Mouse (Mus musculus) forebrain, embryonic 14.5 days (tissue): ENCODE results near the gene Trim46. TPM values are rescaled to one million over a fixed set of nuclear protein-coding genes. Genes with fewer than 3 reads are reported as not detected.
"Not testable (repeated sequence)": the region's sequence is repeated elsewhere in the genome, so short reads cannot be mapped to it uniquely, and the experiment has no call there.

ENCODE experiments used
- ATAC-seq: fragments of 200-750 bp; cut with Nextera tagmentation; 2 replicates; pipeline ENCODE4 v1.8.0; 2017; ENCODE audit warnings: mild to moderate bottlenecking, moderate library complexity
- DNase-seq: peaks from one replicate; pipeline ENCODE4 v3.0.0-alpha.2; 2015; ENCODE audit warnings: low spot score
- H3K27ac ChIP-seq: fragments of 300-500 bp; sonication (generic); 2 replicates; pipeline ENCODE4 v1.5.1; 2014; ENCODE audit warnings: low read depth, mild to moderate bottlenecking, control low read depth, low read length, moderate library complexity
- H3K27me3 ChIP-seq: fragments of 300-500 bp; sonication (generic); replicated peaks from 2 replicates; pipeline ENCODE4 v1.6.1; 2014; ENCODE audit warnings: low read length, control low read depth, mixed read lengths; ENCODE audit not compliant: control insufficient read depth, insufficient read depth
- H3K36me3 ChIP-seq: fragments of 300-500 bp; sonication (generic); 2 replicates; pipeline ENCODE4 v1.6.1; 2014; ENCODE audit warnings: low read length, control low read depth; ENCODE audit not compliant: control insufficient read depth, insufficient read depth
- H3K4me1 ChIP-seq: fragments of 300-500 bp; sonication (generic); 2 replicates; pipeline ENCODE4 v1.6.1; 2014; ENCODE audit warnings: antibody characterized with exemption, low read length, control low read depth; ENCODE audit not compliant: control insufficient read depth, insufficient read depth
- H3K4me2 ChIP-seq: fragments of 300-500 bp; sonication (generic); 2 replicates; pipeline ENCODE4 v1.6.1; 2014; ENCODE audit warnings: mild to moderate bottlenecking, control low read depth, low read length
- H3K4me3 ChIP-seq: fragments of 300-500 bp; sonication (generic); 2 replicates; pipeline ENCODE4 v1.5.1; 2014; ENCODE audit warnings: low read depth, low read length, control low read depth
- H3K9ac ChIP-seq: fragments of 300-500 bp; sonication (generic); 2 replicates; pipeline ENCODE4 v1.6.1; 2014; ENCODE audit warnings: mild to moderate bottlenecking, low read length, control low read depth, moderate library complexity
- H3K9me3 ChIP-seq: fragments of 300-500 bp; sonication (generic); replicated peaks from 2 replicates; pipeline ENCODE4 v1.6.1; 2016; ENCODE audit warnings: low read length, control low read depth, mixed read lengths; ENCODE audit not compliant: control insufficient read depth
- WGBS: fragments of 180-500 bp; shearing (Covaris S2); extraction: QIAGEN DNeasy Blood & Tissue Kit; methylation state at CpG from one replicate; pipeline ENCODE4 v1.1.7; 2014; 5-methylcytosine and 5-hydroxymethylcytosine counted together
- polyA plus RNA-seq: library from polyadenylated mRNA; unstranded; fragments of >200 nt; fragmentation: Nextera tagmentation; extraction: Ambion mirVana; gene quantifications from 2 replicates; pipeline ENCODE4 v1.2.1, GENCODE M21; 2014

Gene Trim46
- polyA plus RNA-seq, 1 experiment from 2014 or later, result 34.0 TPM

DNA sequence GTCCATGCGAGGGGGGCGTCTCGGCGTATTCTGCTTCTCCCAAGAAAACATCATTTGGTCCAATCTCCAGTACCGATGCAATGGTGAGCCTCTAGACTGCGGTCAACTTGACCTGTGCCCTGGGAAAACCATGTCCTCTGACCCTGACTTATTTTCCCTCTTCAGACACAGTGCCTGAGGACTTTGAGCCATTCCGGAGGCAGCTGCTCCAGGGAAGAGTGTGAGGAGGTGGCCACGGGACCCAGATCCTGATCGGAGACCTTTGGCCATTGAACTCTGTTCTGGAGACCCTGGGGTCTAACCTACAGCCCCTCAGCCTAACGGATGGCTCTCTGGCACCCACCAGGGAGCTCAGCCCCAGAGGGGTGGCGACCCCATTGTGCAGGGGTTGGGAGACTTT, 19.7 kb downstream of the Trim46 start:
- under 1% methylated on average over 11 of the region's 11 CpGs for WGBS
- Histone ChIP-seq H3K27ac (peak overlapping the region; percentile 94), H3K9me3 (no peaks in the 10 kb centered on the region), H3K4me2 (peak overlapping the region; percentile 72), H3K4me3 (peak overlapping the region; percentile 62), H3K9ac (peak overlapping the region; percentile 85), H3K27me3 (no peaks in the 10 kb centered on the region), H3K4me1 (peaks cover 46% of the 10 kb centered on the region), H3K36me3 (peaks cover 32% of the 10 kb centered on the region)
- ATAC-seq (no peak), DNase-seq (no peak)

DNA sequence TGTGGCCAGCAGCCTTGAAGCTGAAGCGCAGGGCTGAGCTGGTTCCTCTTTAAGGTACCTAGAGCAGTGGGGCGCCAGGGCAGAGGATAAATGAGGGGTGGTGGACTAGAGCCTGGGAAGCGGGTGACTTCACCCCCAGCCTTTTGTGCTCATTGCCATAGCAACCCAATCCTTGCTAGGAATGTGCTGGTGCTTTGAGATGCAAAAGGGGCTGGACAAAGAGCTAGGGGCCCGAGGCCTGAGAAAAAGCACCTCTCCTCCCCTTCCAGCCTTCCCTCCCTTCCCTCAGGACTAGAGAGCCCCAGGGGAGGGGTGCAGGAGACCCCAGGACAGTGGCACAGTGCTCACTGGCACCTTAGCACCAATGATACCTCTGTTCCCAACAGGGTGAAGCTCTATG, 20.2 kb downstream of the Trim46 start:
- peaks cover 48% of the 10 kb centered on the region for H3K4me1 ChIP-seq
- H3K4me3 ChIP-seq, result peak overlapping the region; percentile 62
- no peaks in the 10 kb centered on the region for H3K27me3 ChIP-seq
- H3K9me3 ChIP-seq, result no peaks in the 10 kb centered on the region
- ATAC-seq (peak; percentile 66), DNase-seq (peak; percentile 95)
- H3K9ac ChIP-seq, result peak overlapping the region; percentile 85
- peaks cover 35% of the 10 kb centered on the region for H3K36me3 ChIP-seq
- WGBS, result 6% methylated on average over 4 of the region's 4 CpGs
- H3K4me2 ChIP-seq, result peak overlapping the region; percentile 72
- peak overlapping the region; percentile 94 for H3K27ac ChIP-seq

DNA sequence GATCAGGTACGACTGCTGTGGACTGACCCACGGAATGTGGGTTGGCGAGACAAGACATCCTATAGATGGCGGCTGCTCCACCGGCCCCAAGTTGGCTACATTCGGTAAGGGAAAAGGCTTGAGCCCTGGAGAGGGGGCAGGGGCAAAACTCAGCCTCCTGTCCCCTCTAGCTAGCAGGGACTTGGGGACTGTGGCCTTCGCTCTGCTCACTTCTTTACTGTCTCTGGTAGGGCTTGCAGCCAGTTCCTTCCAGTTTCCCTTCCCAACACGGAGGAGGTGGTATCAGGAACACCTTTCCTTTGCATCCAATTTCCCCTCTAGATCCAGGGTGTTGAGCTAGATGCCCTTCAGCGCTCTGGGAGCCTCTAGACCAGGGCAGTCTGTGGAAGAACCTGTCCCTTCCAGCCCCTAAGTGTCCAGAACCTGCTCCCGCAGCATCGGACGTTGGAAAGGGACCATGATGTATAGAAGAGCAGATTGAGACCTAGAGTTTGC, 20.7 kb downstream of the Trim46 start:
- H3K4me2 ChIP-seq, result peak overlapping the region; percentile 72
- no peak for DNase-seq
- H3K36me3 ChIP-seq, result peaks cover 35% of the 10 kb centered on the region
- no peak for ATAC-seq
- WGBS, result 6% methylated on average over 12 of the region's 12 CpGs
- peak overlapping the region; percentile 85 for H3K9ac ChIP-seq
- no peaks in the 10 kb centered on the region for H3K9me3 ChIP-seq
- peak overlapping the region; percentile 62 for H3K4me3 ChIP-seq
- H3K27ac ChIP-seq, result peak overlapping the region; percentile 94
- no peaks in the 10 kb centered on the region for H3K27me3 ChIP-seq
- peaks cover 48% of the 10 kb centered on the region for H3K4me1 ChIP-seq

DNA sequence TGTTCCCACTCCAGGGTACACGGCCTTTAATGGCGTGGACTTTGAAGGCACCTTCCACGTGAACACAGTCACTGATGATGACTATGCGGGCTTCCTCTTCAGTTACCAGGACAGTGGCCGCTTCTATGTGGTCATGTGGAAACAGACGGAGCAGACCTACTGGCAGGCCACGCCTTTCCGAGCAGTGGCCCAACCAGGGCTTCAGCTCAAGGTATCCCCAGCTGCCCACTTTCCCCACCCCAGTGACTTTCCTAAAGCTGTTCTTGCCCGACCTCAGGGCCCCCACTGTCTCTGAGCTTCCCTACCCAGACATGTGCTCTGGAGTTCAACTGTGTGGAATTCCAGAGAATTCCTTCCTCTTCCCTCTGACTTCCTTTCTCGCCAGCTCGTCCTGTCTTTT, 21.3 kb downstream of the Trim46 start:
- H3K4me1 ChIP-seq, result peaks cover 48% of the 10 kb centered on the region
- peak overlapping the region; percentile 94 for H3K27ac ChIP-seq
- no peaks in the 10 kb centered on the region for H3K27me3 ChIP-seq
- H3K4me3 ChIP-seq, result peak overlapping the region; percentile 62
- 17% methylated on average over 11 of the region's 11 CpGs for WGBS
- H3K9ac ChIP-seq, result peak overlapping the region; percentile 85
- peaks cover 39% of the 10 kb centered on the region for H3K36me3 ChIP-seq
- no peaks in the 10 kb centered on the region for H3K9me3 ChIP-seq
- ATAC-seq, result no peak
- DNase-seq, result no peak
- peak overlapping the region; percentile 72 for H3K4me2 ChIP-seq

DNA sequence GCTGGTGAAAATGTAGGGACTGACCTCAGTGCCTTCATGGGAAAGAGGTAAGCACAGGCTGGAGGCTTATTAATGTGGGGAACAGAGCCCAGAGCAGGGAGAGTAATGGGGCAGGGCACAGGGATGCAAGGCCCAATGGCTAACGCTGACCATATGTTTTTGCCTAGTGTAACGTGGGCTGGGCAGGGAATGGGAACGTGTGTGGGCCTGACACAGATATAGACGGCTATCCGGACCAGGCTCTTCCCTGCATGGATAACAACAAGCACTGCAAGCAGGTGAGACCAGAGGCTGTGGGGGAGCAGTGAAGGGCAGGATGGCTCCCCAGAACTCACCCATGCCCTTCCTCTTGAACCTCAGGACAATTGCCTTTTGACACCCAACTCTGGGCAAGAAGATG, 24.9 kb downstream of the Trim46 start:
- peaks cover 35% of the 10 kb centered on the region for H3K4me1 ChIP-seq
- H3K36me3 ChIP-seq, result peaks cover 42% of the 10 kb centered on the region
- H3K27ac ChIP-seq, result no peak overlapping the region

DNA sequence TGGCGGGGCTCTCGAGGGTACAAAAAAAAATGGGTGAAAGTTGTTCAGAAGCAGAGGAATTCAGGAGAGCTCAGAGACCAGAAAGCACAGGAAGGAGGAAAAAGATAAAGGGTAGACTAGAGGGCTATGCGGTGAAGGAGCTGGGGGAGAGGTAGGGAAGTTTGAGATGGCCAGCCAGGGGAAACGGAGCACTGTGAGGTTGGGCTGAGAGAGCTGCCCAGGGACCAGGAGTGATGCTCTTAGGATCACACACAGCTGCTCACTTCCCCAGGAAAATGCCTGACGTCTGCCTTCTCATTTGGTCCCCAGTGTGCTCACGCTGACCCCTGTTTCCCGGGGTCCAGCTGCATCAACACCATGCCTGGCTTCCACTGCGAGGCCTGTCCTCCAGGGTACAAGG, 26.6 kb downstream of the Trim46 start:
- Histone ChIP-seq H3K4me2 (no peak overlapping the region), H3K9ac (no peak overlapping the region), H3K36me3 (peaks cover 42% of the 10 kb centered on the region), H3K4me3 (no peak overlapping the region), H3K9me3 (no peaks in the 10 kb centered on the region), H3K27me3 (no peaks in the 10 kb centered on the region), H3K27ac (no peak overlapping the region), H3K4me1 (peaks cover 33% of the 10 kb centered on the region)
- no peak for ATAC-seq
- no peak for DNase-seq
- WGBS, result 57% methylated on average over 8 of the region's 8 CpGs

More for the DNA sequence above, 24.9 kb downstream of the Trim46 start:
- no peak for ATAC-seq
- H3K4me2 ChIP-seq, result no peak overlapping the region
- no peak overlapping the region; the same call in 1 of the 2 replicates for H3K9ac ChIP-seq
- no peak for DNase-seq
- H3K4me3 ChIP-seq, result no peak overlapping the region
- no peaks in the 10 kb centered on the region for H3K9me3 ChIP-seq
- no peaks in the 10 kb centered on the region for H3K27me3 ChIP-seq
- 62% methylated on average over 5 of the region's 5 CpGs for WGBS

DNA sequence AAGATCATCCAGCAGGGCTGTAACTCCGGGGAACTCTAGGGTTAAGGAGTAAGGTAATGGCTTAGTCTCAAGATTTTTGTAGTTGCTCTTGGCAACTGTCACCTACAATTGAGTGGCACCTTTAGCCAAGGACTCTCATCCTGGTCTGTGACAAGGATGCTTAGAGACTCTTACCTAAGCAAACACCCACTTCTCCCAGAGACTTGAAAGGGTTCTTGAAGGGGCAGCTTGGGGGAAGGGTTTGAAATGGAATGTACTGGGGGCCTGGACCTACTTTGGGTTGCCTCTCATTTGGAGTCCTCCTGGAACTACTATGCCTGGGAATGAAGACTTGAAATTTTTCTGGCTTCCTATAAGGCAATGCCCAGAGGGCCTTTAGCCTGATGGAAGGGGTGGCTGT, 27.8 kb downstream of the Trim46 start:
- H3K27ac ChIP-seq, result no peak overlapping the region
- no peak for ATAC-seq
- peaks cover 23% of the 10 kb centered on the region for H3K4me1 ChIP-seq
- no peaks in the 10 kb centered on the region for H3K9me3 ChIP-seq
- WGBS, result 68% methylated on average over 1 of the region's 1 CpGs
- H3K27me3 ChIP-seq, result no peaks in the 10 kb centered on the region
- no peak overlapping the region for H3K4me3 ChIP-seq
- DNase-seq, result no peak
- H3K4me2 ChIP-seq, result no peak overlapping the region
- no peak overlapping the region for H3K9ac ChIP-seq
- H3K36me3 ChIP-seq, result peaks cover 31% of the 10 kb centered on the region

DNA sequence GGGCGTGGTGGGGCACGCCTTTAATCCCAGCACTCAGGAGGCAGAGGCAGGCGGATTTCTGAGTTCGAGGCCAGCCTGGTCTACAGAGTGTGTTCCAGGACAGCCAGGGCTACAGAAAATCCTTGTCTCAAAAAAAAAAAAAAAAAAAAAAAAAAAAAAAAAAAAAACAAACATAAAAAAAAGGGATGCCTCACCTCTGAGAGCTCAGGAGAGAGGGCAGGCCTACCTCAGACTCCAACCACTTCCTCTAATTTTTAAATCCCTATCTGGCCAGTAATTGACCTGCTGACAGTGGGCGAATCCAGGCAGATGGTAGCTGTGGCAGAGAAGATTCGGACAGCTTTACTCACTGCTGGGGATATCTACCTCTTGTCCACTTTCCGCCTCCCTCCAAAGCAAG, 29.7 kb downstream of the Trim46 start:
- not testable (repeated sequence) for H3K27me3 ChIP-seq, H3K27ac ChIP-seq, H3K9me3 ChIP-seq, H3K4me3 ChIP-seq, ATAC-seq, DNase-seq
- H3K4me1 ChIP-seq, result peaks cover 28% of the 10 kb centered on the region
- H3K4me2 ChIP-seq, result peak overlapping the region; percentile 71
- 0 out of 2 replicates have a peak overlapping the region, but pooled peaks have one; percentile 2 for H3K9ac ChIP-seq
- WGBS, result 68% methylated on average over 7 of the region's 7 CpGs
- H3K36me3 ChIP-seq, result peaks cover 13% of the 10 kb centered on the region

DNA sequence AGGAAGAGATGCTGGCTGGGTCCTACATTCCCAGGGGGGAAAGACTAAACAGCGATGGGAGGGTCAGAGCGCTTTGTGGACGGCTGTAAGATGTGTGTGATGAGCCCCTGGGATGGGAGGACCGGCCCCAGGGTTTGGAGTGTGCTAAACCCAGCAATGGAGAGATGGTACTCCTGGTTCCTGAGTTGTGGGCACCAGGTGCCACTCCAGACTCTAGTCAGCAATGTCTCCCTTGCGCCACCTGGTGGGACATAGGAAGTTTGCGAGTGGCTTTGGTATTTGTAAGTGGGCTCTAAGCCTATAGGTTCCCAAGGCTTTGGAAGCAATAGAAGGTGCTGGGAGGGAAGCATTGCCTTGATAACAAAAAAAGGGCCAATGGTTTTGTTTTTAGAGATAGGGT, 30.3 kb downstream of the Trim46 start:
- DNase-seq, result peak; percentile 97
- peaks cover 25% of the 10 kb centered on the region for H3K4me1 ChIP-seq
- H3K4me3 ChIP-seq, result peak overlapping the region; percentile 81
- H3K4me2 ChIP-seq, result peak overlapping the region; percentile 71
- H3K27me3 ChIP-seq, result no peaks in the 10 kb centered on the region
- H3K9me3 ChIP-seq, result no peaks in the 10 kb centered on the region
- peak overlapping the region; percentile 98 for H3K27ac ChIP-seq
- WGBS, result 1% methylated on average over 6 of the region's 6 CpGs
- peak; percentile 33 for ATAC-seq
- H3K9ac ChIP-seq, result peak overlapping the region; percentile 77
- H3K36me3 ChIP-seq, result peaks cover 11% of the 10 kb centered on the region; the same call in 1 of the 2 replicates
